Mouse (Mus musculus): Measurements from ENCODE around the gene Tssc4.

- TF ChIP-seq CTCF (IDR thresholded peaks at IDR 0.05; ENCODE audit: low read depth) (no peak), EP300 (IDR thresholded peaks at IDR 0.05; ENCODE audit: low read depth) (no peak)
Measured at GRCm38 (mm10) chr7:143034112-143034511, 34.9 kb upstream of the Tssc4 start.

All from heart, postnatal 0 days (tissue).